Mouse (Mus musculus): ENCODE data around the gene Znrd1. TPM values are rescaled to one million over a fixed set of nuclear protein-coding genes. Genes with fewer than 3 reads are reported as not detected.
"Not testable (repeated sequence)": the region's sequence is repeated elsewhere in the genome, so short reads cannot be mapped to it uniquely, and the experiment has no call there.

Gene Znrd1
- polyA plus RNA-seq, 1 experiment, result 55.0 TPM

- H3K4me1 ChIP-seq (ENCODE audit: control insufficient read depth, insufficient read depth, low read length), result peaks cover 3% of the 10 kb centered on the region; the same call in 1 of the 2 replicates
- TF ChIP-seq CTCF (IDR thresholded peaks at IDR 0.05; ENCODE audit: borderline replicate concordance, insufficient read depth, low read length) (no peak), POLR2A (IDR thresholded peaks at IDR 0.05; ENCODE audit: low read depth, low read length) (no peak)
- H3K4me3 ChIP-seq (ENCODE audit: insufficient read depth, low read length), result no peak overlapping the region
- H3K27ac ChIP-seq (ENCODE audit: insufficient read depth, low read length), result no peak overlapping the region
Observed at GRCm38 (mm10) chr17:36993770-36994325, 35.5 kb upstream of the Znrd1 start.

DNA sequence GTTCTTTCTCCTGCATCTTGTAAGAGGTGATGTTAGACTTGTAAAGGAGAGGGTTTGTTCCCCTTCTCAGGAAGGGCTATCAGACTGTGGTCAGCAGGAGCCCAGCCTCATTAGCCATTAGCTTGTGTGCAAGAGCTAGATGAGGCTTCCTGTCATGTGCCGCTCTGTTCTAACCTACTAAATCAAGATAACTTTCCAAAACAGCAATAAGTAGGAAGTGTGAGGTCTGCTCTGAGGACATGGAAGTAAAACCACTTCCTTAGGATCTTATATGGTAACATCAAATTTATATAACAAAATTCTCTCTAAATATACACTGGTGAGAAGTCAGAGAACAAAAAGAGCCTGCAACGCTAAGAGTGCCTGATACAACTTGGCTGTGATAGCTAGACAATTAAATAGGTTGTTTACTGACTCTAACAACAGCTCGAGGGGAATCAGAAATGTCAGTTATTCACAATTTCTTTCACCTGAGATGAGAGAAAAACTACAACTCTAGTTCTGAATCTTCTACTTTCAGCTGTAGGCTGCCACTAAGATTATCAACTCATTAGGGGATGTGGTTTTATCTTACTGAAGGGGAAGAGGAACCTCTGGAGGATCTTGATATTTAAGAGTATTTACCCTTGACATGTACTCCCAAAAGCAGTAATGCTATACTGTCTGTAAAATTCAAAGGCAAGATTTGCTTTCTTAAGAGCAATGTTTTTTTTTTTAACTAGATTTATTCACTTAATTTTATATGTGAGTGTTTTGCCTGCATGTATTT, 34.2 kb upstream of the Znrd1 start:
- H3K4me3 ChIP-seq (ENCODE audit: insufficient read depth, low read length), result no peak overlapping the region

GRCm38 (mm10) chr17:36990630-36991029, 32.3 kb upstream of the Znrd1 start:
- H3K27ac ChIP-seq (ENCODE audit: insufficient read depth, low read length); H3K4me1 ChIP-seq (ENCODE audit: control insufficient read depth, insufficient read depth, low read length); H3K4me3 ChIP-seq (ENCODE audit: insufficient read depth, low read length): not testable (repeated sequence)

More for the DNA sequence above, 34.2 kb upstream of the Znrd1 start:
- TF ChIP-seq CTCF (IDR thresholded peaks at IDR 0.05; ENCODE audit: borderline replicate concordance, insufficient read depth, low read length) (no peak), POLR2A (IDR thresholded peaks at IDR 0.05; ENCODE audit: low read depth, low read length) (no peak)
- Histone ChIP-seq H3K27ac (ENCODE audit: insufficient read depth, low read length) (no peak overlapping the region), H3K4me1 (ENCODE audit: control insufficient read depth, insufficient read depth, low read length) (peaks cover 3% of the 10 kb centered on the region; the same call in 1 of the 2 replicates)

- no peak within 1 kb of the TSS for H3K4me3 ChIP-seq (ENCODE audit: insufficient read depth, low read length)
- TF ChIP-seq CTCF (IDR thresholded peaks at IDR 0.05; ENCODE audit: borderline replicate concordance, insufficient read depth, low read length) (no peak), POLR2A (IDR thresholded peaks at IDR 0.05; ENCODE audit: low read depth, low read length) (no peak)
- H3K4me1 ChIP-seq (ENCODE audit: control insufficient read depth, insufficient read depth, low read length), result no peaks in the 10 kb centered on the region
- H3K27ac ChIP-seq (ENCODE audit: insufficient read depth, low read length), result no peak within 1 kb of the TSS
Observed at GRCm38 (mm10) chr17:36989437-36989836, 31.1 kb upstream of the Znrd1 start, which contains the start of gene H2-M5. Gene H2-M5 (minus strand): TSS chr17:36989537.

DNA sequence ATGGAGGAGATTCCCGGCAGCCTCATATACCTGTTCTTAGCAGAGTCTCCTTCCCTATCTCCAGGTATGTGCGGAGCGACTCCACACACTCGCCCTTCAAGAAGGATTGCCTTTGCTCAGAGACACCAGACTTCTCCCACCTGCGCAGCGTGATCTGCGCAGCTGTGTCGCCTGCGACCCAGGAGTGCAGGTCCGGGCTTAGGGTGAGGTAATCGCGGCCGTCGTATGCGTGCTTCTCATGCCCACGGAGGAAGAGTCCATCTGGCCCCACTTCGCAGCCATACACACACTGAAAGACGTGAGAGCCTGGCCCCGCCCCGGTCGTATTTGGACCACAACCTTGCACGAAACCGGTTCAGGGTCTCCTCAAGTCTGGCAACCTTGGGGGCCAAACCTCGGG, 30.1 kb upstream of the Znrd1 start:
- Histone ChIP-seq H3K4me3 (ENCODE audit: insufficient read depth, low read length) (no peak overlapping the region), H3K4me1 (ENCODE audit: control insufficient read depth, insufficient read depth, low read length) (no peaks in the 10 kb centered on the region), H3K27ac (ENCODE audit: insufficient read depth, low read length) (no peak overlapping the region)
- TF ChIP-seq POLR2A (IDR thresholded peaks at IDR 0.05; ENCODE audit: low read depth, low read length) (no peak), CTCF (IDR thresholded peaks at IDR 0.05; ENCODE audit: borderline replicate concordance, insufficient read depth, low read length) (no peak)

DNA sequence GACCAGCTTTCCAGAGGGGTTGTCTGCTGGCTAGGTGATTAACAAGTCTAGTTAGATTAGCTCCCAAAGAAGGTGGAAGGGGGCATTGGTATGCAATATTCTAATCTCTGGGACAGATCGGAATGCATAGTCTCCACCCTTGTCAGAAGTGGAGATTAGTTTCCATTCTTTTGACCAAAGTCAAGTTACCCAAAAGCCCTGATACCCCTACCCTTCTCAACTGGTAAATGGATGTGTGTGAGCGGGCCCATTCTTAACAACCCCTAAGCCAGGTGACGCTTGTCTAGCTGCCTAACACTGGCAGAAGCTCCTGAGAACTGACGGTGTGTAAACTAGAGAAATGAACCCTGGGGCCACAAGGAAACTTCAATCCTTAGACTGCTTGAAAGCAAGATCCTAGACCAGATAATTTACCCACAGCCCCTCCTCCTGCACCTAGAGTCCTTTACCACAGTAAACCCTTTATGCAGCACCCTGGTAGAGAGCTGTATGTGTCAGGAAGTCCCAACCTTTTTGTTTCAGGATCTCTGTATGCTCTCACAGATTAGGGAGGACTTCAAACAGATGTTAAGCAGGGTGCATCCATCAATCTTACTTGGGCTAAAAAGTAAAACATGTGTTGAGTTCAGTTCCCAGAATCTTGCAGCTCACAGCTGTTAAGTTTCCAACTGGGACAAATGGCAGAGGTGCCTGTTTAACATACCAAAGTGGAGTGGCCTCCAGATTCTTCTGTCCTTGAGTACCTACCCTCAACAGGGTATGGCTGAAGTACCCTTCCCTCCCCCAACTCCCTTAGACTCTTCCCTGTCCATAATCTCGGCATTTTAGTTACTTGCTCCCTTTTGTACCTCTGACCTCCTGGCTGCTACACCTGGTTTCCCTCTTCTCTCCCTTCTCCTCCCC, 24.1 kb upstream of the Znrd1 start:
- TF ChIP-seq CTCF (IDR thresholded peaks at IDR 0.05; ENCODE audit: borderline replicate concordance, insufficient read depth, low read length), result no peak
- no peak for TF ChIP-seq POLR2A (IDR thresholded peaks at IDR 0.05; ENCODE audit: low read depth, low read length)
- no peak overlapping the region for H3K4me3 ChIP-seq (ENCODE audit: insufficient read depth, low read length)
- no peaks in the 10 kb centered on the region for H3K4me1 ChIP-seq (ENCODE audit: control insufficient read depth, insufficient read depth, low read length)
- H3K27ac ChIP-seq (ENCODE audit: insufficient read depth, low read length), result no peak overlapping the region

- TF ChIP-seq CTCF (IDR thresholded peaks at IDR 0.05; ENCODE audit: borderline replicate concordance, insufficient read depth, low read length), result no peak
- TF ChIP-seq POLR2A (IDR thresholded peaks at IDR 0.05; ENCODE audit: low read depth, low read length), result no peak
- H3K4me1 ChIP-seq (ENCODE audit: control insufficient read depth, insufficient read depth, low read length), result no peaks in the 10 kb centered on the region
- H3K4me3 ChIP-seq (ENCODE audit: insufficient read depth, low read length), result no peak overlapping the region
- no peak overlapping the region for H3K27ac ChIP-seq (ENCODE audit: insufficient read depth, low read length)
Observed at GRCm38 (mm10) chr17:36981845-36982244, 23.5 kb upstream of the Znrd1 start.

DNA sequence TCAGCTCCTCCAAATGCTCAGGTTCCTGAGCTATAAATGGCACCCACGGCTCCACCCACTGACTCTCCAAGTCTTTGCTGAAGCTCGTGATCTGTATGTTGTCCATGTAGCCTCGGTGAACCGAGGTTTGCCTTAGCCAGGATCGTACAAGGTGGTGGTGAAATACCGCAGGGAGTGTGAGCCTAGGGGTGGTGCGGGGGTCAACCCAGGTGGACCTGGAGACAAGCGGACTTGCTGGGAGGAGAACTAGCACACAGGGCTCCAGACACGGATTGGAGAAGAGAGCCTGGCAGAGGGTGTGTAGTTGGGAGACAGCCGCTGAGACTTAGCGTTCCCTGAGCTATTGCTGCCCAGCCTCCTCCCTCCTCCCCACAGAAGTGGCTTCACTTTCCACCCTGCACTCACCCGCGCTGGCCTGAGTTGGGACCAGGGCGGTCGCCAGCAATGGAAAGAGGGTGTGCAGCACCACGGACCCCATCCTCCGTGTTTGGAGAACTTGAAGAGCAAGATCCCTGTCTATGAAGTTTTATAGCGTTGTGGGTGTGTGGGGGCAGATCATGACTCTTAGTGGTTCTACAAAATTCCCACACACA, 23.0 kb upstream of the Znrd1 start, which contains the start of gene 2410137M14Rik:
Gene 2410137M14Rik, minus strand, starts transcription at position 17 of the 593 bp plus-strand sequence.
- H3K4me3 ChIP-seq (ENCODE audit: insufficient read depth, low read length), result no peak within 1 kb of the TSS

DNA sequence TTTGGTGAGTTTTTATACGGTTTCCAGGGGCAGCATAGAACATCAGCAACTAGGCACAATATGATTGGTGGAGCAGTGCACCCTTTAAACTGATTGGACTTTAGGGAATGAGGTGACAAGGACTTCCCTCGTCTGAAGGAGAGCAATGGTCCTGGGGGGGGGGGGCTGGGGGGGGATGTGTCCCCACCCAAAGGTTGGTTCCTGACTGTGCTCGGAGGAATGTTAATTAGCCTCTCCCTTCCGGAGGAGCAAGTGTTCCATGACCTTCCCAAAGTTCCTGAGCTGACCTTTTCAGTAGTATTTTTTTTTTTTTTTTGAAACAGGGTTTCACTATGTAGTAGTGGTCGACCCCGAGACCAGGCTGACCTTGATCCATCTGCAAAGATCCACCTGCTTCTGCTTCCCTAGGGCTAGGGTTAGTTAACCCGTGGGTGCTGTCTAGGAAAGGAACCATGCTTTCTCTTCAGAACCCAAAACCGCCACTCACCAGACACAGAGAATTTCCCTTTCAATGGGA, 15.0 kb upstream of the Znrd1 start:
- Histone ChIP-seq H3K4me3 (ENCODE audit: insufficient read depth, low read length) (no peak overlapping the region), H3K27ac (ENCODE audit: insufficient read depth, low read length) (no peak overlapping the region), H3K4me1 (ENCODE audit: control insufficient read depth, insufficient read depth, low read length) (no peaks in the 10 kb centered on the region)
- TF ChIP-seq CTCF (IDR thresholded peaks at IDR 0.05; ENCODE audit: borderline replicate concordance, insufficient read depth, low read length) (no peak), POLR2A (IDR thresholded peaks at IDR 0.05; ENCODE audit: low read depth, low read length) (no peak)

More for the DNA sequence above, 23.0 kb upstream of the Znrd1 start, which contains the start of gene 2410137M14Rik:
- Histone ChIP-seq H3K27ac (ENCODE audit: insufficient read depth, low read length) (no peak within 1 kb of the TSS), H3K4me1 (ENCODE audit: control insufficient read depth, insufficient read depth, low read length) (no peaks in the 10 kb centered on the region)
- TF ChIP-seq CTCF (IDR thresholded peaks at IDR 0.05; ENCODE audit: borderline replicate concordance, insufficient read depth, low read length), result no peak

All from embryonic fibroblast, embryonic 13.5 days (primary cell).